Mouse (Mus musculus): ENCODE data around the gene Ccl1. TPM values are rescaled to one million over a fixed set of nuclear protein-coding genes. Genes with fewer than 3 reads are reported as not detected.

Ccl1 gene
- polyA plus RNA-seq, 1 experiment from 2014 or later: not detected

DNA sequence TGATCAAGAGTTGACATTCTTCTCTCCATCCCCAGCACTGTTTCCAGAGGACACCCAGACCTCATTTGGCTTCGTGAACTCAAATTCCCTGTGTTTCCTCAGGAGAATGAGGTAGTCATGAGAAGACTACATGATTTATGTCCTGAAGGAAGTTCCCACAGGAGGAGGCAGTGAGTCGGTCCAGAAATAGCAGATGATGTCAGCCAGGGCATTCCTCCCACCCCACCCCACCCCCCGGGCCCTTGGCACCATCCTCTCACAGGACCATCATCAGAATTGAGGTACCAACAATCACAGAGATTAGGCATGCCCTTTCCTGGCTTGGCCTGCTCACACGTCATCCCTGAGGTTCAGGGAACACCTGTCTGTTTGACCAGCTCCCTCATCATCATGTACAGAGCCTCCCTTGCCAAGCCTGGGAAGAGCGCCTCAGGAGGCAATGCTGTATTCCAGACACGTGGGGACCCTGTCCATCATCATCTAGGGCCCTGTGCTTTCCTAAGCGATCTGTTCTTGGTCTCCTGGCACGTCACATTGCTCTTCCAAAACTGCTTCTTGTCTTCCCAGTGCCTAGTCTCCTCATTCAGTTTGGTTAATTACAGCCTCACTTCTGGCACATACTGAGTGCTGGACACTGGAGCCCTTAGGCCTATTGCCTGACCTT is 31.2 kb downstream of the Ccl1 start:
- no peak overlapping the region for H3K27ac ChIP-seq (ENCODE audit: low read depth, low read length)
- no peak overlapping the region for H3K4me3 ChIP-seq (ENCODE audit: low read depth, low read length)
- DNase-seq (ENCODE audit: low spot score) (no peak), ATAC-seq (ENCODE audit: insufficient read depth, low FRiP score, low TSS enrichment) (no peak)
- H3K9ac ChIP-seq (ENCODE audit: low read length): no peak overlapping the region
- H3K27me3 ChIP-seq (ENCODE audit: control insufficient read depth, insufficient read depth, low read length): no peaks in the 10 kb centered on the region
- 77% methylated on average over 8 of the region's 8 CpGs for WGBS
- peaks cover 7% of the 10 kb centered on the region; the same call in 1 of the 2 replicates for H3K4me1 ChIP-seq (ENCODE audit: control insufficient read depth, insufficient read depth, low read length)
- no peaks in the 10 kb centered on the region for H3K36me3 ChIP-seq (ENCODE audit: control insufficient read depth, insufficient read depth, low read length)
- no peaks in the 10 kb centered on the region for H3K9me3 ChIP-seq (ENCODE audit: control insufficient read depth, low read length)
- H3K4me2 ChIP-seq (ENCODE audit: low read depth): no peak overlapping the region

GRCm38 (mm10) chr11:82259131-82259530 is 46.4 kb downstream of the Ccl1 start:
- H3K4me3 ChIP-seq (ENCODE audit: low read depth, low read length): no peak overlapping the region
- no peaks in the 10 kb centered on the region for H3K4me1 ChIP-seq (ENCODE audit: control insufficient read depth, insufficient read depth, low read length)
- H3K36me3 ChIP-seq (ENCODE audit: control insufficient read depth, insufficient read depth, low read length): no peaks in the 10 kb centered on the region
- no peak for ATAC-seq (ENCODE audit: insufficient read depth, low FRiP score, low TSS enrichment)
- H3K4me2 ChIP-seq (ENCODE audit: low read depth): no peak overlapping the region
- H3K27ac ChIP-seq (ENCODE audit: low read depth, low read length): no peak overlapping the region
- H3K27me3 ChIP-seq (ENCODE audit: control insufficient read depth, insufficient read depth, low read length): no peaks in the 10 kb centered on the region
- H3K9me3 ChIP-seq (ENCODE audit: control insufficient read depth, low read length): no peaks in the 10 kb centered on the region
- H3K9ac ChIP-seq (ENCODE audit: low read length): no peak overlapping the region
- WGBS: 50% methylated on average over 4 of the region's 4 CpGs
- no peak for DNase-seq (ENCODE audit: low spot score)

- no peak overlapping the region for H3K9ac ChIP-seq (ENCODE audit: low read length)
- H3K4me2 ChIP-seq (ENCODE audit: low read depth): no peak overlapping the region
- H3K4me3 ChIP-seq (ENCODE audit: low read depth, low read length): no peak overlapping the region
- 28% methylated on average over 4 of the region's 4 CpGs for whole genome bisulfite sequencing
- H3K9me3 ChIP-seq (ENCODE audit: control insufficient read depth, low read length): no peaks in the 10 kb centered on the region
- no peak overlapping the region for H3K27ac ChIP-seq (ENCODE audit: low read depth, low read length)
- H3K4me1 ChIP-seq (ENCODE audit: control insufficient read depth, insufficient read depth, low read length): no peaks in the 10 kb centered on the region
- no peaks in the 10 kb centered on the region for H3K27me3 ChIP-seq (ENCODE audit: control insufficient read depth, insufficient read depth, low read length)
- no peaks in the 10 kb centered on the region for H3K36me3 ChIP-seq (ENCODE audit: control insufficient read depth, insufficient read depth, low read length)
- no peak for ATAC-seq (ENCODE audit: insufficient read depth, low FRiP score, low TSS enrichment)
- peak; percentile 72 for DNase-seq (ENCODE audit: low spot score)
Observed at GRCm38 (mm10) chr11:82255601-82256000, 49.9 kb downstream of the Ccl1 start.

DNA sequence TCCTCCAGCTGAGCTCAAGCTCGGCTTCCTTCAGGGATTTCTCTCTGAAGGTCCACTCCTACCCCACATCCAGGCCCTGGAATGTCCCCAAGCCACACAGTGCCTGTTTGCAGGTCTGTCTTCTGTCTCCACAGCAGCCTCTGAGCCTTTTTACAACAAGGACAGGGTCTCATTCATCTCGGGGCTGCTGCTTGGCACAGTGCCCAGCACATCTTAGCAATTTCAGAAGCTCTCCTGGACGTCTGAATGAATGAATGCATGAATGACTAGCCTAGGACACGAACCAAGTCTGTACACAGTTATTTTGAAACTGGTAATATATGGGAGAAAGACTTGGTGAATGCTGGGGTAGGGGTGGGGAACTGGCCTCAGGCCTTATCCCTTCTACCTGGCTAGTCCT is 52.1 kb downstream of the Ccl1 start:
- Histone ChIP-seq H3K36me3 (ENCODE audit: control insufficient read depth, insufficient read depth, low read length) (no peaks in the 10 kb centered on the region), H3K4me1 (ENCODE audit: control insufficient read depth, insufficient read depth, low read length) (no peaks in the 10 kb centered on the region), H3K9me3 (ENCODE audit: control insufficient read depth, low read length) (no peaks in the 10 kb centered on the region), H3K4me3 (ENCODE audit: low read depth, low read length) (no peak overlapping the region), H3K4me2 (ENCODE audit: low read depth) (no peak overlapping the region), H3K27ac (ENCODE audit: low read depth, low read length) (no peak overlapping the region), H3K27me3 (ENCODE audit: control insufficient read depth, insufficient read depth, low read length) (no peaks in the 10 kb centered on the region), H3K9ac (ENCODE audit: low read length) (no peak overlapping the region)
- ATAC-seq (ENCODE audit: insufficient read depth, low FRiP score, low TSS enrichment) (no peak), DNase-seq (ENCODE audit: low spot score) (no peak)
- 39% methylated on average over 4 of the region's 4 CpGs for WGBS

GRCm38 (mm10) chr11:82251251-82251650 is 54.2 kb downstream of the Ccl1 start:
- DNase-seq (ENCODE audit: low spot score): no peak
- Histone ChIP-seq H3K36me3 (ENCODE audit: control insufficient read depth, insufficient read depth, low read length) (no peaks in the 10 kb centered on the region), H3K9ac (ENCODE audit: low read length) (no peak overlapping the region), H3K27ac (ENCODE audit: low read depth, low read length) (no peak overlapping the region), H3K27me3 (ENCODE audit: control insufficient read depth, insufficient read depth, low read length) (no peaks in the 10 kb centered on the region), H3K4me1 (ENCODE audit: control insufficient read depth, insufficient read depth, low read length) (no peaks in the 10 kb centered on the region), H3K4me2 (ENCODE audit: low read depth) (no peak overlapping the region), H3K9me3 (ENCODE audit: control insufficient read depth, low read length) (no peaks in the 10 kb centered on the region), H3K4me3 (ENCODE audit: low read depth, low read length) (no peak overlapping the region)
- 26% methylated on average over 6 of the region's 6 CpGs for WGBS
- ATAC-seq (ENCODE audit: insufficient read depth, low FRiP score, low TSS enrichment): no peak

DNA sequence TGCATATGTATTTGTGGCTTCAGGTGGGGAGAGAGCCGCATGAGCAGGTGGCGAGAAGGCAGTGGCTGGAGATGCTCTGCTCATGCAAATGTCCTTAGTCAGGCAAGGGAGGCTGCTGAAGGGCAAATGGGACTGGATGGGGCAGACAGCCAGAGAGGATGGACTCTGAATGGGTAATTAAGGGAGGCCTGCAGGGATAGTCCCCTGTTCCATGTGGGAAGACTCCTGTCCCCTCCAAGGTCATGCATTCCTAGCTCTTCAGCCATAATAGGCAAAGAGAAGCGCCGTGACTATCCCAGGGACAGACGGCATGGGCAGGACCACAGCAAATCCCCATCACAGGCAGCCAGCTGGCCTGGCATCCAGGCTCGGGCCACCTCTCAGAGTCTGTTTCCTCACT is 55.5 kb downstream of the Ccl1 start:
- WGBS: 82% methylated on average over 6 of the region's 6 CpGs
- H3K4me3 ChIP-seq (ENCODE audit: low read depth, low read length): no peak overlapping the region
- H3K9me3 ChIP-seq (ENCODE audit: control insufficient read depth, low read length): no peaks in the 10 kb centered on the region
- H3K36me3 ChIP-seq (ENCODE audit: control insufficient read depth, insufficient read depth, low read length): no peaks in the 10 kb centered on the region
- no peaks in the 10 kb centered on the region for H3K27me3 ChIP-seq (ENCODE audit: control insufficient read depth, insufficient read depth, low read length)
- no peak overlapping the region for H3K4me2 ChIP-seq (ENCODE audit: low read depth)
- ATAC-seq (ENCODE audit: insufficient read depth, low FRiP score, low TSS enrichment): no peak
- no peak for DNase-seq (ENCODE audit: low spot score)
- H3K4me1 ChIP-seq (ENCODE audit: control insufficient read depth, insufficient read depth, low read length): no peaks in the 10 kb centered on the region
- H3K27ac ChIP-seq (ENCODE audit: low read depth, low read length): no peak overlapping the region
- H3K9ac ChIP-seq (ENCODE audit: low read length): no peak overlapping the region

DNA sequence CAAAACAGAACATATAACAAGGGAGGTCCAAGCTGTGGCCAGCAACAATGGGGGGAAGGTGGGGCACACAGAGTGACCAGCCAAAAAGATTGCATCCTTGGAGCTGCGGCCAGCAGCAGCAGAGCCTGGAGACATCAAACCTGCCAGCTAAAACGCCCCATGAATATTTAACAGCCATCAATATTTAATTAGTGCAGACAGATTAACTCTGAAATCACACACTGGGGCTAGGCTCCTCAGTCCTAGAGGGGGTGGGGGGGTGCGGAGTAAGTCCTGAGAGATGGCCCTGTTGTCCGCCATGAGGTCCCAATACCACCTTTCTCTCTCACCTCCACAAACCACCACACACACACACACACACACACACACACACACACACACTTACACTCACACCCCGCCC is 68.1 kb downstream of the Ccl1 start:
- H3K4me3 ChIP-seq (ENCODE audit: low read depth, low read length): no peak overlapping the region
- WGBS: 57% methylated on average over 5 of the region's 5 CpGs
- H3K4me2 ChIP-seq (ENCODE audit: low read depth): no peak overlapping the region
- no peaks in the 10 kb centered on the region for H3K9me3 ChIP-seq (ENCODE audit: control insufficient read depth, low read length)
- no peak overlapping the region for H3K9ac ChIP-seq (ENCODE audit: low read length)
- no peak for ATAC-seq (ENCODE audit: insufficient read depth, low FRiP score, low TSS enrichment)
- H3K36me3 ChIP-seq (ENCODE audit: control insufficient read depth, insufficient read depth, low read length): no peaks in the 10 kb centered on the region
- H3K27ac ChIP-seq (ENCODE audit: low read depth, low read length): no peak overlapping the region
- no peak for DNase-seq (ENCODE audit: low spot score)
- no peaks in the 10 kb centered on the region for H3K27me3 ChIP-seq (ENCODE audit: control insufficient read depth, insufficient read depth, low read length)
- no peaks in the 10 kb centered on the region for H3K4me1 ChIP-seq (ENCODE audit: control insufficient read depth, insufficient read depth, low read length)

DNA sequence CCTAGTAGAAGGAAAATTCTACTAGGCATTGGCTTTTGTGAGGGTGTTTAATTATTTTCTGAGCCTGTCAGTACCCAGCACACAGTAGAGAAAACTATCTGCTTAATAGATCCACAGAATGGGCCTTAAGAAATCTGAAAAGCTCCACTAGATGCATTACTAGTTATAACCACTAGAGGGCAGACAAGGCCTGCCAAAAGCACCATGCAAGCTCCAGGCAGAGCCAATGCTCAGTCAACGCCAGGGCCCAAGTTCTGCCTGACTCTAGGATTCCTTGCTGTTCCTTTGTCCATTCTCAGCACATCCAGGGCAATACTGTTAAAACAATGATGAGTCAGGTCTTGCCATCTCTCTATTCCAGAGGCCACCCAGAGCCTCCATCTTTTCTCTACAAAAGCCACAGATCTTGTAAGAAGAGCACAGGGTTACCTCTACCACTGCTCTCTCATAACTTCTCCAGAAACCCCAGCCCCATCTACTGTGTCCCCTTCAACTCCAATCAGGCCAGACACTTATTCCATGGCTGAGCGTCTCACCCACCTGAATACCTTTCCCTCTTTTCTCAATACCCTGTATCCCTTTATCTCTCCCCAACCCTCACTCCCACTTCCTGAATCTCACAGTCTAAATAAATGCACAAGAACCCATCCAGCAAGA is 69.8 kb downstream of the Ccl1 start:
- ATAC-seq (ENCODE audit: insufficient read depth, low FRiP score, low TSS enrichment): no peak
- H3K27me3 ChIP-seq (ENCODE audit: control insufficient read depth, insufficient read depth, low read length): no peaks in the 10 kb centered on the region

DNA sequence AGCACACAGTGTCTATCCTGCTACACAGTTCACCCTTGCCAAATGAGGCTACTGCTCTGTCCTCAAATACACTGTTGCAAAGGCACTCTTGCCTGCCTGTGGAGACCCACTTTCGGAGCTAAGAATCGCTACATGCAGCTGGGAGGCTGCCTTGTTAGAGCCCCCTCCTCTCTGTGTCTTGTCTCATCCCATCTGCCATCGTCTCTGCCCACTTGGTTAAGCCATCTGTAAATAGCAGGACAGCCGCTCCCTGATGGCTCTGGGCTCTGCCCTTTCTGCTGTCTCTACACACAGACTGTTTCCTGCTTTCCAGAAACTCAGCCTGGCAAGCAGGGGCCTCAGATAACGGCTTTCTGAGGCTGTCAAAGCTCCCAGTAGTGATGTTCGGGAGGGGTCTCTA is 71.5 kb downstream of the Ccl1 start:
- no peaks in the 10 kb centered on the region for H3K27me3 ChIP-seq (ENCODE audit: control insufficient read depth, insufficient read depth, low read length)
- no peaks in the 10 kb centered on the region for H3K36me3 ChIP-seq (ENCODE audit: control insufficient read depth, insufficient read depth, low read length)
- no peak overlapping the region for H3K9ac ChIP-seq (ENCODE audit: low read length)
- H3K4me1 ChIP-seq (ENCODE audit: control insufficient read depth, insufficient read depth, low read length): no peaks in the 10 kb centered on the region
- no peak overlapping the region for H3K4me3 ChIP-seq (ENCODE audit: low read depth, low read length)
- no peak overlapping the region for H3K4me2 ChIP-seq (ENCODE audit: low read depth)
- DNase-seq (ENCODE audit: low spot score) (no peak), ATAC-seq (ENCODE audit: insufficient read depth, low FRiP score, low TSS enrichment) (no peak)
- no peak overlapping the region for H3K27ac ChIP-seq (ENCODE audit: low read depth, low read length)
- no peaks in the 10 kb centered on the region for H3K9me3 ChIP-seq (ENCODE audit: control insufficient read depth, low read length)
- 65% methylated on average over 6 of the region's 6 CpGs for WGBS

More for the DNA sequence above, 69.8 kb downstream of the Ccl1 start:
- no peak overlapping the region for H3K4me3 ChIP-seq (ENCODE audit: low read depth, low read length)
- H3K4me2 ChIP-seq (ENCODE audit: low read depth): no peak overlapping the region
- WGBS: 41% methylated on average over 2 of the region's 2 CpGs
- H3K27ac ChIP-seq (ENCODE audit: low read depth, low read length): no peak overlapping the region
- DNase-seq (ENCODE audit: low spot score): peak; percentile 67
- H3K9me3 ChIP-seq (ENCODE audit: control insufficient read depth, low read length): no peaks in the 10 kb centered on the region
- H3K36me3 ChIP-seq (ENCODE audit: control insufficient read depth, insufficient read depth, low read length): no peaks in the 10 kb centered on the region
- no peak overlapping the region for H3K9ac ChIP-seq (ENCODE audit: low read length)
- H3K4me1 ChIP-seq (ENCODE audit: control insufficient read depth, insufficient read depth, low read length): no peaks in the 10 kb centered on the region
